In the genomic region with DNA sequence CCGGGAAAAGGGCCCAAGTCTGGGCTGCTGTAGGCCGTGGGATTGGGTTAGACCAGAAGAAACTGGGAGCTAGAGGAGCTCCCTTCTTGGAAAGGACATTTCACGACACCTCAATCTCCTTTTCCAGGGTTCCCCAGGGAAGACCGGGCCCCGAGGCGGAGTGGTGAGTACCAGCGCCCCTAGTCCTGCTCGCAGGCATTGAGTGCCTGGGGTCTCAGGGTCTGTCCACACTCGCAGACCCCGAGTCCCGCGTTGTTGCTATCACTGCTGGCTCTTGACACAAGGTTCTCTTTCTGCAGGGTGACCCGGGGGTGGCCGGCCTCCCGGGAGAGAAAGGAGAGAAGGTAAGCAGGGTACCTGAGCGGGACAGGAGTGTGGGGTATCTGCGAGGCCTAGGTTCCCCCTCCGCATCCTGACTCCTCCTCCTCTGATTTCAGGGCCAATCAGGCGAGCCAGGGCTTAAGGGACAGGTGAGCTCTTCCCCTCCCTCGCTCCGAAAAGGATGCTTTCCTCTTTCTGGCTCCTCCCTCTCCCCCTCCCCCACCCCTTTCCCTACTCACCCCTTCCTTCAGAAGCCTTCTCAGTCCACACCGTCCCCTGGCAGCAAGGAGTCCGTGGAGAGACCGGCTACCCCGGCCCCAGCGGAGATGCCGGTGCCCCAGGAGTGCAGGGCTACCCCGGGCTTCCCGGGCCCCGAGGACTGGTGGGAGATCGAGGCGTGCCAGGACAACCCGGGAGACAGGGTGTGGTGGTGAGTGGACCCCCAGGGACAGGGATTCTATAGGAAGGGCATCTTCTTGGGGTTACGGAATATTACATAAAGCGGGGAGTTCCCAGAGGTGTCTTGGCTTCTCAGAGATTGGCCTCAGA, we compare ENCODE assay signal across 7 mouse cellular contexts. TPM values are rescaled to one million over a fixed set of nuclear protein-coding genes. Genes with fewer than 3 reads are reported as not detected.
DNase-seq lines count a peak whose midpoint lies in the region; ATAC-seq lines count a peak whose summit lies in the region.

No protein-coding gene starts in this region.

- H3K4me3 ChIP-seq in lung, embryonic 15.5 days = 0 out of 2 replicates have a peak overlapping the region, but pooled peaks have one; percentile 5
- peak overlapping the region; percentile 38 for H3K4me3 ChIP-seq in hindbrain, embryonic 15.5 days
- no peak overlapping the region for H3K4me3 ChIP-seq in stomach, embryonic 16.5 days (replicated peaks; ENCODE audit: low read length)

- peaks cover 4% of the 10 kb centered on the region; the same call in 1 of the 2 replicates for H3K27me3 ChIP-seq in lung, embryonic 15.5 days
- no peaks in the 10 kb centered on the region for H3K27me3 ChIP-seq in hindbrain, embryonic 15.5 days
- H3K27me3 ChIP-seq in stomach, embryonic 16.5 days (ENCODE audit: control insufficient read depth, insufficient read depth, low read length) = no peaks in the 10 kb centered on the region

- DNase-seq in lung, postnatal 14 days = no peak
- no peak for DNase-seq in adipocyte (ENCODE audit: low spot score)
- no peak for DNase-seq in left cerebral cortex, postnatal 10 days (ENCODE audit: extremely low spot score in 1 of 2, low spot score in 2 of 2)

- no peaks in the 10 kb centered on the region for H3K36me3 ChIP-seq in lung, embryonic 15.5 days
- H3K36me3 ChIP-seq in hindbrain, embryonic 15.5 days = no peaks in the 10 kb centered on the region
- no peaks in the 10 kb centered on the region for H3K36me3 ChIP-seq in stomach, embryonic 16.5 days (ENCODE audit: control insufficient read depth, insufficient read depth, low read length)

- ATAC-seq in lung, embryonic 15.5 days (ENCODE audit: borderline replicate concordance, extremely low read depth, low FRiP score, low TSS enrichment) = no peak; the same call in 1 of the 2 replicates
- ATAC-seq in common myeloid progenitor, adult 5-6 weeks (replicated peaks; ENCODE audit: low read depth, poor library complexity, severe bottlenecking) = 0 out of 2 replicates have a peak, but pooled peaks have one; percentile 31
- ATAC-seq in hindbrain, embryonic 15.5 days (ENCODE audit: low FRiP score, low read depth) = peak; percentile 75
- no peak for ATAC-seq in stomach, embryonic 16.5 days (ENCODE audit: insufficient read depth, low FRiP score)

- H3K4me2 ChIP-seq in lung, embryonic 15.5 days = peak overlapping the region; percentile 43
- H3K4me2 ChIP-seq in hindbrain, embryonic 15.5 days = peak overlapping the region; percentile 54
- peak overlapping the region; percentile 10; the same call in 1 of the 2 replicates for H3K4me2 ChIP-seq in stomach, embryonic 16.5 days (ENCODE audit: low read depth, low read length)

- no peak overlapping the region for H3K9ac ChIP-seq in lung, embryonic 15.5 days
- peak overlapping the region; percentile 36 for H3K9ac ChIP-seq in hindbrain, embryonic 15.5 days
- H3K9ac ChIP-seq in stomach, embryonic 16.5 days (ENCODE audit: low read length) = no peak overlapping the region

- no peak overlapping the region for H3K27ac ChIP-seq in lung, embryonic 15.5 days
- no peak overlapping the region for H3K27ac ChIP-seq in hindbrain, embryonic 15.5 days (replicated peaks)
- H3K27ac ChIP-seq in stomach, embryonic 16.5 days (ENCODE audit: low read length) = no peak overlapping the region

- 13% methylated on average over 35 of the region's 35 CpGs for WGBS in lung, embryonic 15.5 days
- 10% methylated on average over 35 of the region's 35 CpGs for WGBS in hindbrain, embryonic 15.5 days
- WGBS in stomach, embryonic 16.5 days = 18% methylated on average over 35 of the region's 35 CpGs

- no peaks in the 10 kb centered on the region for H3K9me3 ChIP-seq in lung, embryonic 15.5 days
- no peaks in the 10 kb centered on the region for H3K9me3 ChIP-seq in hindbrain, embryonic 15.5 days
- H3K9me3 ChIP-seq in stomach, embryonic 16.5 days (replicated peaks; ENCODE audit: control insufficient read depth, low read length) = no peaks in the 10 kb centered on the region

- intact Hi-C loops in left cerebral cortex, postnatal 10 days (cut with DNase I) = no loop called here

- peaks cover 7% of the 10 kb centered on the region for H3K4me1 ChIP-seq in lung, embryonic 15.5 days
- peaks cover 10% of the 10 kb centered on the region for H3K4me1 ChIP-seq in hindbrain, embryonic 15.5 days (replicated peaks)
- H3K4me1 ChIP-seq in stomach, embryonic 16.5 days (ENCODE audit: control insufficient read depth, insufficient read depth, low read length) = no peaks in the 10 kb centered on the region

RNA-seq across cellular contexts. Expression of a gene that starts 13.5 kb away (rescaled TPM):
- 12.3 and 12.5 TPM in 2 replicates for polyA plus RNA-seq in lung, embryonic 15.5 days (2015; fragmentation: Nextera tagmentation; extraction: Ambion mirVana)
- total RNA-seq in common myeloid progenitor, adult 5-6 weeks (2017) = not detected in 2 replicates
- 22.7 and 27.8 TPM in 2 replicates for polyA plus RNA-seq in hindbrain, embryonic 15.5 days (2015; fragmentation: Nextera tagmentation; extraction: Ambion mirVana)
- polyA plus RNA-seq in stomach, embryonic 16.5 days (2015; fragmentation: Nextera tagmentation; extraction: Ambion mirVana) = 3.5 and 6.2 TPM in 2 replicates
- total RNA-seq in left cerebral cortex, postnatal 10 days (2021) = 10 to 100 TPM; 12.9 to 14.6 TPM

RNA-seq across cellular contexts. Expression of a gene that starts 35.6 kb away (rescaled TPM):
- 14.3 and 14.5 TPM in 2 replicates for polyA plus RNA-seq in lung, embryonic 15.5 days (2015; fragmentation: Nextera tagmentation; extraction: Ambion mirVana)
- total RNA-seq in common myeloid progenitor, adult 5-6 weeks (2017) = 63.8 and 81.6 TPM in 2 replicates
- polyA plus RNA-seq in hindbrain, embryonic 15.5 days (2015; fragmentation: Nextera tagmentation; extraction: Ambion mirVana) = 42.1 and 48.4 TPM in 2 replicates
- polyA plus RNA-seq in stomach, embryonic 16.5 days (2015; fragmentation: Nextera tagmentation; extraction: Ambion mirVana) = 8.3 and 10.0 TPM in 2 replicates
- 100 to 1,000 TPM; 145 to 148 TPM for total RNA-seq in left cerebral cortex, postnatal 10 days (2021)

RNA-seq across cellular contexts. Expression of a gene that starts 45.4 kb away (rescaled TPM):
- 38.2 and 39.9 TPM in 2 replicates for polyA plus RNA-seq in lung, embryonic 15.5 days (2015; fragmentation: Nextera tagmentation; extraction: Ambion mirVana)
- 53.3 and 60.1 TPM in 2 replicates for total RNA-seq in common myeloid progenitor, adult 5-6 weeks (2017)
- polyA plus RNA-seq in hindbrain, embryonic 15.5 days (2015; fragmentation: Nextera tagmentation; extraction: Ambion mirVana) = 24.3 and 26.3 TPM in 2 replicates
- polyA plus RNA-seq in stomach, embryonic 16.5 days (2015; fragmentation: Nextera tagmentation; extraction: Ambion mirVana) = 38.1 and 41.9 TPM in 2 replicates
- 10 to 100 TPM; 21.8 to 21.9 TPM for total RNA-seq in left cerebral cortex, postnatal 10 days (2021)

RNA-seq across cellular contexts. Expression of a gene that starts 56.3 kb away (rescaled TPM):
- not detected in 2 replicates for polyA plus RNA-seq in lung, embryonic 15.5 days (2015; fragmentation: Nextera tagmentation; extraction: Ambion mirVana)
- not detected in 2 replicates for total RNA-seq in common myeloid progenitor, adult 5-6 weeks (2017)
- not detected in 2 replicates for polyA plus RNA-seq in hindbrain, embryonic 15.5 days (2015; fragmentation: Nextera tagmentation; extraction: Ambion mirVana)
- not detected in 2 replicates for polyA plus RNA-seq in stomach, embryonic 16.5 days (2015; fragmentation: Nextera tagmentation; extraction: Ambion mirVana)
- under 1 TPM in 1 of 2 experiments, not detected in 1; 0.69 TPM for total RNA-seq in left cerebral cortex, postnatal 10 days (2021)

Comparison
In these comparisons a context has a peak if more than half of its experiments do, and no peak if none do; other contexts are left out.
1. ATAC-seq: peak in common myeloid progenitor, adult 5-6 weeks (single experiment) and hindbrain, embryonic 15.5 days (single experiment); none in lung, embryonic 15.5 days (single experiment) and stomach, embryonic 16.5 days (single experiment).
2. Peak in every context shown above with its lines, with median percentiles within 50 percentile points of each other: H3K4me2 ChIP-seq.